Mouse (Mus musculus): Measurements from ENCODE around the gene Dcaf12l2.

Dcaf12l2 gene

DNA sequence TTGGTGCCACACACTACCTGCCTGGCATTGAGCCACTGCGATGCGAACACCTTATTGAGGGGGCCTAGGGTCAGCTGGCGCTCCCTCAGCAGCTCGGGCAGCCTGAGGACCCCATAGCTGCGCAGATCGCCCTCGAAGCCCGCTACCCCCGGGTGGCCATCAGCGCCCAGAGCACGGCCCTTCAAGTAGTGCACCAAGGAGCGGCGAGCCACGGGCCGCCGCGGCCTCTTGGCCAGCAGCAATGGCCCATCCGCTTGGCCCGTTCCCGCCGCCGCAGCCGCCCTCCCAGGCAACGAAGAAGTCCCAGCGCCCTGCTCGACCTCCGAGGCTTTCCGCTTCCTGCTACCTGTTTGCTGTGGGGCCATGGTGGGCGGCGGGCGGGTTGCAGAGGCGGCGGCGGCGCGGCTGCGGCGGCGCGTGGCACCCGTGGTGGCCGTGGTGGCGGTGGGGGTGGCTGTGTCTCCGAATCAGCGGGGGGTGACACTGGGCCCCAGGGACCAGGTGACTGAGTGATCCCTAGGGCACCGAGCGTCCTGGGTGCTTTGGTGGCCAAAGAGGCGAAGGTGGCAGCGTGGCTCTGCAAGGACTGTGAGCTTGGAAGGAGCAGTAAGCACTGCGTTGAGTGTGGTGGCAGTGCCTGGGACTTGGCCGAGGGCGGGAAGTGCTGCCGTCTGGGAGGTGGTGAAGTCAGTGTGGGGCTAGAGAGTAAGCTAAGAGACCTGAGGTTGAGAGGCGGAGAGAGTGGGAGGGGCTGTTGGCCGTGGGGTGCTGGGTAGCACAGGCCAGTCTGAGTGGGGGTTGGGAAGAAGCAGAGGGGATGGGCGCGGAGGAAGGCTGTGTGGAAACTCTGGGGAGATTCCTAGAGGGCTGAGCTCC, at the start of gene Dcaf12l2:
TSS of gene Dcaf12l2 (minus strand) at position 697 of the 876 bp plus-strand sequence.
- peak; percentile 2 for DNase-seq

DNA sequence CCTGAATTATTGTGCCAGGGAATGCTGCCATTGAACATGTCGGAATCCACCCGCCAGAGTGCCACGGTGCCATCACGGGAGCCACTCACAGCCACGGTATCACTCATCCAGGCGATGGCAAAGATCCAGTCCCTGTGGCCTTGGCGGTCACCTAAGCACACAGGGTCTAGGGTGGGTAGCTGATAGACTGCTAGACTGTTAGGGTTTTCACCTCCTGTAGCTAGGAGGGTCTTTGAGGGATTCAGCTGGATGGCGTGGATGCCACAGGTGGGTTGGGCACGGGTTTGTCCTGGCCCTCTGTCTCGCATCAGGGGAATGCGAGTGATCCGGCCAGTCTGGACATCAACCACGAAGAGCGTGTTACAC, 879 bp downstream of the Dcaf12l2 start:
- no peak for DNase-seq

Data from cerebellum, adult 8-10 months (tissue).